Mouse (Mus musculus) bone marrow, adult 2 months (tissue): Measurements from ENCODE around the gene Tab3.

Experiments used
- CTCF ChIP-seq: fragments of 200-500 bp; IDR thresholded peaks from 2 replicates; pipeline ENCODE4 v1.5.1; 2011; ENCODE audit warnings: low read length, control low read depth; ENCODE audit not compliant: control insufficient read depth, insufficient read depth
- POLR2A ChIP-seq: fragments of 200-500 bp; IDR thresholded peaks from 2 replicates; pipeline ENCODE4 v1.6.1; 2011; ENCODE audit warnings: low read depth, mild to moderate bottlenecking, control low read depth, low read length, borderline replicate concordance; ENCODE audit not compliant: control insufficient read depth

- TF ChIP-seq CTCF (no peak), POLR2A (no peak)
These were observed 48.3 kb upstream of the Tab3 start for GRCm38 (mm10) chrX:85525545-85525944.
